In genomic region chr11:110380310-110380668, GRCm38 (mm10) we compare ENCODE assay signal across 8 mouse cellular contexts. TPM values are rescaled to one million over a fixed set of nuclear protein-coding genes. Genes with fewer than 3 reads are reported as not detected.
DNase-seq lines count a peak whose midpoint lies in the region; ATAC-seq lines count a peak whose summit lies in the region.

No protein-coding gene starts in this region.

- peak overlapping the region; percentile 44 for H3K4me3 ChIP-seq in kidney, embryonic 16.5 days (ENCODE audit: low read length)
- peak overlapping the region; percentile 35 for H3K4me3 ChIP-seq in embryonic facial prominence, embryonic 12.5 days
- peak overlapping the region; percentile 34 for H3K4me3 ChIP-seq in hindbrain, embryonic 16.5 days (ENCODE audit: low read length)
- peak overlapping the region; percentile 14 for H3K4me3 ChIP-seq in midbrain, embryonic 14.5 days (replicated peaks; ENCODE audit: low read depth, low read length)

- no peaks in the 10 kb centered on the region for H3K36me3 ChIP-seq in kidney, embryonic 16.5 days (ENCODE audit: insufficient read depth, low read length)
- no peaks in the 10 kb centered on the region for H3K36me3 ChIP-seq in embryonic facial prominence, embryonic 12.5 days
- H3K36me3 ChIP-seq in hindbrain, embryonic 16.5 days (ENCODE audit: control insufficient read depth, insufficient read depth, low read length): no peaks in the 10 kb centered on the region
- no peaks in the 10 kb centered on the region for H3K36me3 ChIP-seq in midbrain, embryonic 14.5 days (ENCODE audit: control insufficient read depth, insufficient read depth, low read length)

- no peaks in the 10 kb centered on the region for H3K9me3 ChIP-seq in kidney, embryonic 16.5 days (ENCODE audit: low read length)
- H3K9me3 ChIP-seq in embryonic facial prominence, embryonic 12.5 days: no peaks in the 10 kb centered on the region
- H3K9me3 ChIP-seq in hindbrain, embryonic 16.5 days (ENCODE audit: control insufficient read depth, low read length): no peaks in the 10 kb centered on the region
- H3K9me3 ChIP-seq in midbrain, embryonic 14.5 days (ENCODE audit: control insufficient read depth, low read length): no peaks in the 10 kb centered on the region

- H3K4me1 ChIP-seq in kidney, embryonic 16.5 days (ENCODE audit: insufficient read depth, low read length): peaks cover 6% of the 10 kb centered on the region; the same call in 1 of the 2 replicates
- H3K4me1 ChIP-seq in embryonic facial prominence, embryonic 12.5 days: peaks cover 3% of the 10 kb centered on the region; the same call in 1 of the 2 replicates
- peaks cover 4% of the 10 kb centered on the region for H3K4me1 ChIP-seq in hindbrain, embryonic 16.5 days (ENCODE audit: control insufficient read depth, insufficient read depth, low read depth, low read length)
- no peaks in the 10 kb centered on the region for H3K4me1 ChIP-seq in midbrain, embryonic 14.5 days (ENCODE audit: control insufficient read depth, insufficient read depth, low read length)

- WGBS in kidney, embryonic 16.5 days: 30% methylated on average over 15 of the region's 15 CpGs
- WGBS in embryonic facial prominence, embryonic 12.5 days: 35% methylated on average over 15 of the region's 15 CpGs
- 30% methylated on average over 15 of the region's 15 CpGs for WGBS in hindbrain, embryonic 16.5 days
- 30% methylated on average over 15 of the region's 15 CpGs for WGBS in midbrain, embryonic 14.5 days

- no peak for DNase-seq in kidney, adult 8-10 months
- DNase-seq in midbrain, embryonic 14.5 days: no peak
- no peak for DNase-seq in Muller cell, postnatal 12 days (ENCODE audit: inconsistent ontology term)
- no peak for DNase-seq in urinary bladder, adult 2 months (ENCODE audit: low spot score)

- peak overlapping the region; percentile 71 for H3K4me2 ChIP-seq in kidney, embryonic 16.5 days (replicated peaks; ENCODE audit: low read depth, low read length)
- H3K4me2 ChIP-seq in embryonic facial prominence, embryonic 12.5 days (replicated peaks): peak overlapping the region; percentile 62
- peak overlapping the region; percentile 69 for H3K4me2 ChIP-seq in hindbrain, embryonic 16.5 days (ENCODE audit: low read length)
- peak overlapping the region; percentile 58 for H3K4me2 ChIP-seq in midbrain, embryonic 14.5 days (ENCODE audit: low read length)

- peak overlapping the region; percentile 60 for H3K9ac ChIP-seq in kidney, embryonic 16.5 days (replicated peaks; ENCODE audit: low read length)
- H3K9ac ChIP-seq in embryonic facial prominence, embryonic 12.5 days: no peak overlapping the region
- peak overlapping the region; percentile 41 for H3K9ac ChIP-seq in hindbrain, embryonic 16.5 days (ENCODE audit: low read depth, low read length)
- H3K9ac ChIP-seq in midbrain, embryonic 14.5 days (replicated peaks; ENCODE audit: low read length): no peak overlapping the region

- ATAC-seq in kidney, embryonic 16.5 days (ENCODE audit: low FRiP score, low TSS enrichment): peak; percentile 59
- no peak for ATAC-seq in embryonic facial prominence, embryonic 12.5 days (ENCODE audit: insufficient number of reproducible peaks, insufficient read depth, low FRiP score, low TSS enrichment)
- peak; percentile 37; the same call in 1 of the 2 replicates for ATAC-seq in hindbrain, embryonic 16.5 days
- no peak for ATAC-seq in midbrain, embryonic 14.5 days (ENCODE audit: low FRiP score, low TSS enrichment)
- ATAC-seq in inflammation-experienced regulatory T-cells, adult 6 months: no peak

- no peaks in the 10 kb centered on the region for H3K27me3 ChIP-seq in kidney, embryonic 16.5 days (ENCODE audit: insufficient read depth, low read length)
- no peaks in the 10 kb centered on the region for H3K27me3 ChIP-seq in embryonic facial prominence, embryonic 12.5 days
- H3K27me3 ChIP-seq in hindbrain, embryonic 16.5 days (replicated peaks; ENCODE audit: control insufficient read depth, insufficient read depth, low read length): no peaks in the 10 kb centered on the region
- no peaks in the 10 kb centered on the region for H3K27me3 ChIP-seq in midbrain, embryonic 14.5 days (ENCODE audit: control insufficient read depth, insufficient read depth, low read length)

- H3K27ac ChIP-seq in kidney, embryonic 16.5 days (ENCODE audit: low read length): peak overlapping the region; percentile 31; the same call in 1 of the 2 replicates
- no peak overlapping the region for H3K27ac ChIP-seq in embryonic facial prominence, embryonic 12.5 days
- no peak overlapping the region for H3K27ac ChIP-seq in hindbrain, embryonic 16.5 days (ENCODE audit: low read depth, low read length)
- no peak overlapping the region for H3K27ac ChIP-seq in midbrain, embryonic 14.5 days (replicated peaks; ENCODE audit: low read depth, low read length)

RNA-seq across cellular contexts. Expression of gene Map2k6, which starts 18.6 kb away (rescaled TPM):
- 23.2 and 23.8 TPM in 2 replicates for polyA plus RNA-seq in kidney, embryonic 16.5 days (2015; fragmentation: Nextera tagmentation; extraction: Ambion mirVana)
- 42.8 and 44.9 TPM in 2 replicates for polyA plus RNA-seq in embryonic facial prominence, embryonic 12.5 days (2016; fragmentation: Nextera tagmentation; extraction: Ambion mirVana)
- 24.4 and 26.9 TPM in 2 replicates for polyA plus RNA-seq in hindbrain, embryonic 16.5 days (2015; fragmentation: Nextera tagmentation; extraction: Ambion mirVana)
- polyA plus RNA-seq in midbrain, embryonic 14.5 days (2014; fragmentation: Nextera tagmentation; extraction: Ambion mirVana): 19.3 and 26.2 TPM in 2 replicates
- polyA plus RNA-seq in urinary bladder, adult 2 months (2012; rRNA removed): 8.4 and 9.0 TPM in 2 replicates
- 1 to 10 TPM; 6.1 to 8.3 (median 6.5) TPM for polyA plus RNA-seq in inflammation-experienced regulatory T-cells, adult 6 months (2017; shearing (Covaris generic))

RNA-seq across cellular contexts. Expression of gene Abca5, which starts 42.8 kb away (rescaled TPM):
- polyA plus RNA-seq in kidney, embryonic 16.5 days (2015; fragmentation: Nextera tagmentation; extraction: Ambion mirVana): 3.3 and 3.5 TPM in 2 replicates
- 6.9 and 8.0 TPM in 2 replicates for polyA plus RNA-seq in embryonic facial prominence, embryonic 12.5 days (2016; fragmentation: Nextera tagmentation; extraction: Ambion mirVana)
- 10.2 and 11.2 TPM in 2 replicates for polyA plus RNA-seq in hindbrain, embryonic 16.5 days (2015; fragmentation: Nextera tagmentation; extraction: Ambion mirVana)
- polyA plus RNA-seq in midbrain, embryonic 14.5 days (2014; fragmentation: Nextera tagmentation; extraction: Ambion mirVana): 14.5 and 21.4 TPM in 2 replicates
- polyA plus RNA-seq in urinary bladder, adult 2 months (2012; rRNA removed): 4.2 and 4.5 TPM in 2 replicates
- polyA plus RNA-seq in inflammation-experienced regulatory T-cells, adult 6 months (2017; shearing (Covaris generic)): under 1 TPM; 0.33 to 0.84 (median 0.50) TPM

Comparison
In these comparisons a context has a peak if more than half of its experiments do, and no peak if none do; other contexts are left out.
1. ATAC-seq: peak in kidney, embryonic 16.5 days (single experiment) and hindbrain, embryonic 16.5 days (single experiment); none in embryonic facial prominence, embryonic 12.5 days (single experiment), midbrain, embryonic 14.5 days (single experiment) and inflammation-experienced regulatory T-cells, adult 6 months (single experiment).
2. H3K9ac ChIP-seq: peak in kidney, embryonic 16.5 days (single experiment) and hindbrain, embryonic 16.5 days (single experiment); none in embryonic facial prominence, embryonic 12.5 days (single experiment) and midbrain, embryonic 14.5 days (single experiment).
3. Peak in every context shown above with its lines, with median percentiles within 50 percentile points of each other: H3K4me2 ChIP-seq and H3K4me3 ChIP-seq.